Mouse (Mus musculus): ENCODE results near the gene Vill. TPM values are rescaled to one million over a fixed set of nuclear protein-coding genes. Genes with fewer than 3 reads are reported as not detected.

The Vill gene
- polyA plus RNA-seq, 1 experiment from 2014 or later: 15.5 TPM

- 94% methylated on average over 5 of the region's 5 CpGs for whole genome bisulfite sequencing
- no peak for ATAC-seq (replicated peaks; ENCODE audit: insufficient number of reproducible peaks, low FRiP score, low TSS enrichment, low read depth)
Observed at GRCm38 (mm10) chr9:119090462-119090861, 37.9 kb downstream of the Vill start.

GRCm38 (mm10) chr9:119091581-119092310 is 39.2 kb downstream of the Vill start:
- H3K36me3 ChIP-seq (replicated peaks; ENCODE audit: control insufficient read depth, insufficient read depth, low read depth, low read length): no peaks in the 10 kb centered on the region
- no peak overlapping the region for H3K27ac ChIP-seq (replicated peaks; ENCODE audit: low read depth, low read length)
- DNase-seq (ENCODE audit: low spot score): no peak
- peak overlapping the region; percentile 16 for H3K4me2 ChIP-seq (ENCODE audit: low read depth, low read length)
- H3K4me1 ChIP-seq (ENCODE audit: control insufficient read depth, insufficient read depth, low read length): no peaks in the 10 kb centered on the region
- 64% methylated on average over 12 of the region's 12 CpGs for WGBS
- H3K9ac ChIP-seq (replicated peaks; ENCODE audit: low read length): no peak overlapping the region
- no peaks in the 10 kb centered on the region for H3K9me3 ChIP-seq (replicated peaks; ENCODE audit: control insufficient read depth, low read length)
- ATAC-seq (replicated peaks; ENCODE audit: insufficient number of reproducible peaks, low FRiP score, low TSS enrichment, low read depth): 0 out of 2 replicates have a peak, but pooled peaks have one; percentile 11
- no peak overlapping the region for H3K4me3 ChIP-seq (ENCODE audit: low read depth, low read length)
- H3K27me3 ChIP-seq (ENCODE audit: control insufficient read depth, insufficient read depth, low read length): no peaks in the 10 kb centered on the region

More at GRCm38 (mm10) chr9:119090462-119090861, 37.9 kb downstream of the Vill start:
- H3K27me3 ChIP-seq (ENCODE audit: control insufficient read depth, insufficient read depth, low read length): no peaks in the 10 kb centered on the region
- no peak overlapping the region for H3K9ac ChIP-seq (replicated peaks; ENCODE audit: low read length)
- H3K4me2 ChIP-seq (ENCODE audit: low read depth, low read length): no peak overlapping the region
- no peaks in the 10 kb centered on the region for H3K36me3 ChIP-seq (replicated peaks; ENCODE audit: control insufficient read depth, insufficient read depth, low read depth, low read length)
- no peaks in the 10 kb centered on the region for H3K9me3 ChIP-seq (replicated peaks; ENCODE audit: control insufficient read depth, low read length)
- H3K27ac ChIP-seq (replicated peaks; ENCODE audit: low read depth, low read length): no peak overlapping the region
- H3K4me1 ChIP-seq (ENCODE audit: control insufficient read depth, insufficient read depth, low read length): no peaks in the 10 kb centered on the region
- DNase-seq (ENCODE audit: low spot score): no peak
- H3K4me3 ChIP-seq (ENCODE audit: low read depth, low read length): no peak overlapping the region

- 3% methylated on average over 45 of the region's 45 CpGs for WGBS
- Histone ChIP-seq H3K27ac (replicated peaks; ENCODE audit: low read depth, low read length) (no peak overlapping the region), H3K9me3 (replicated peaks; ENCODE audit: control insufficient read depth, low read length) (no peaks in the 10 kb centered on the region)
Observed at GRCm38 (mm10) chr9:119092473-119093418, 40.2 kb downstream of the Vill start.

GRCm38 (mm10) chr9:119093419-119094295 is 41.1 kb downstream of the Vill start, which contains the start of gene Plcd1:
Gene Plcd1 (minus strand): TSS chr9:119093502.
- no peaks in the 10 kb centered on the region for H3K36me3 ChIP-seq (replicated peaks; ENCODE audit: control insufficient read depth, insufficient read depth, low read depth, low read length)
- 10% methylated on average over 38 of the region's 45 CpGs for WGBS
- H3K27ac ChIP-seq (replicated peaks; ENCODE audit: low read depth, low read length): no peak within 1 kb of the TSS
- H3K27me3 ChIP-seq (ENCODE audit: control insufficient read depth, insufficient read depth, low read length): no peaks in the 10 kb centered on the region
- H3K4me1 ChIP-seq (ENCODE audit: control insufficient read depth, insufficient read depth, low read length): no peaks in the 10 kb centered on the region
- ATAC-seq (replicated peaks; ENCODE audit: insufficient number of reproducible peaks, low FRiP score, low TSS enrichment, low read depth): peak; percentile 75
- H3K9ac ChIP-seq (replicated peaks; ENCODE audit: low read length): peak within 1 kb of the TSS; percentile 68
- H3K4me3 ChIP-seq (ENCODE audit: low read depth, low read length): peak within 1 kb of the TSS; percentile 61
- peak within 1 kb of the TSS; percentile 88 for H3K4me2 ChIP-seq (ENCODE audit: low read depth, low read length)
- peak; percentile 85 for DNase-seq (ENCODE audit: low spot score)
- no peaks in the 10 kb centered on the region for H3K9me3 ChIP-seq (replicated peaks; ENCODE audit: control insufficient read depth, low read length)

More at GRCm38 (mm10) chr9:119092473-119093418, 40.2 kb downstream of the Vill start:
- ATAC-seq (replicated peaks; ENCODE audit: insufficient number of reproducible peaks, low FRiP score, low TSS enrichment, low read depth): no peak
- Histone ChIP-seq H3K36me3 (replicated peaks; ENCODE audit: control insufficient read depth, insufficient read depth, low read depth, low read length) (no peaks in the 10 kb centered on the region), H3K4me3 (ENCODE audit: low read depth, low read length) (peak overlapping the region; percentile 61), H3K4me1 (ENCODE audit: control insufficient read depth, insufficient read depth, low read length) (no peaks in the 10 kb centered on the region), H3K9ac (replicated peaks; ENCODE audit: low read length) (peak overlapping the region; percentile 68), H3K27me3 (ENCODE audit: control insufficient read depth, insufficient read depth, low read length) (no peaks in the 10 kb centered on the region), H3K4me2 (ENCODE audit: low read depth, low read length) (peak overlapping the region; percentile 88)
- peak; percentile 24 for DNase-seq (ENCODE audit: low spot score)

- Histone ChIP-seq H3K27me3 (ENCODE audit: control insufficient read depth, insufficient read depth, low read length) (no peaks in the 10 kb centered on the region), H3K4me2 (ENCODE audit: low read depth, low read length) (no peak overlapping the region), H3K27ac (replicated peaks; ENCODE audit: low read depth, low read length) (no peak overlapping the region), H3K9ac (replicated peaks; ENCODE audit: low read length) (no peak overlapping the region), H3K36me3 (replicated peaks; ENCODE audit: control insufficient read depth, insufficient read depth, low read depth, low read length) (no peaks in the 10 kb centered on the region), H3K4me3 (ENCODE audit: low read depth, low read length) (no peak overlapping the region), H3K4me1 (ENCODE audit: control insufficient read depth, insufficient read depth, low read length) (no peaks in the 10 kb centered on the region), H3K9me3 (replicated peaks; ENCODE audit: control insufficient read depth, low read length) (no peaks in the 10 kb centered on the region)
- WGBS: 80% methylated on average over 13 of the region's 13 CpGs
- DNase-seq (ENCODE audit: low spot score) (no peak), ATAC-seq (replicated peaks; ENCODE audit: insufficient number of reproducible peaks, low FRiP score, low TSS enrichment, low read depth) (no peak)
Observed at GRCm38 (mm10) chr9:119094462-119095109, 42.0 kb downstream of the Vill start.

GRCm38 (mm10) chr9:119100177-119100898 is 47.8 kb downstream of the Vill start:
- no peaks in the 10 kb centered on the region for H3K27me3 ChIP-seq (ENCODE audit: control insufficient read depth, insufficient read depth, low read length)
- H3K4me1 ChIP-seq (ENCODE audit: control insufficient read depth, insufficient read depth, low read length): no peaks in the 10 kb centered on the region
- no peak overlapping the region for H3K27ac ChIP-seq (replicated peaks; ENCODE audit: low read depth, low read length)
- no peak; the same call in 1 of the 2 replicates for ATAC-seq (replicated peaks; ENCODE audit: insufficient number of reproducible peaks, low FRiP score, low TSS enrichment, low read depth)
- no peak for DNase-seq (ENCODE audit: low spot score)
- no peak overlapping the region for H3K4me3 ChIP-seq (ENCODE audit: low read depth, low read length)
- no peak overlapping the region for H3K4me2 ChIP-seq (ENCODE audit: low read depth, low read length)
- no peaks in the 10 kb centered on the region for H3K36me3 ChIP-seq (replicated peaks; ENCODE audit: control insufficient read depth, insufficient read depth, low read depth, low read length)
- 11% methylated on average over 14 of the region's 15 CpGs for WGBS
- H3K9ac ChIP-seq (replicated peaks; ENCODE audit: low read length): no peak overlapping the region
- no peaks in the 10 kb centered on the region for H3K9me3 ChIP-seq (replicated peaks; ENCODE audit: control insufficient read depth, low read length)
